ENCODE assay signal across 11 mouse cellular contexts in genomic region chr4:82572410-82573290, GRCm38 (mm10).
A peak's percentile ranks its signal among the peaks of the same experiment; 100 is the strongest.
DNase-seq lines count a peak whose midpoint lies in the region; ATAC-seq lines count a peak whose summit lies in the region.
"Had no signal": no experiment of that assay in that cellular context is flagged by ENCODE, and none has a peak within 500 bp of the region (broad histone marks: within the 10 kb centered on the region; RNA-seq: fewer than 3 reads in every experiment).

No protein-coding gene starts in this region.

- WGBS in hindbrain, embryonic 15.5 days, result 48% methylated on average over 13 of the region's 13 CpGs
- 81% methylated on average over 13 of the region's 13 CpGs for WGBS in hindbrain, embryonic 11.5 days
- 40% methylated on average over 13 of the region's 13 CpGs for WGBS in heart, embryonic 13.5 days

- ATAC-seq in hindbrain, embryonic 15.5 days (ENCODE audit: low FRiP score, low read depth), result no peak; the same call in 1 of the 2 replicates
- ATAC-seq in hindbrain, embryonic 11.5 days (ENCODE audit: low FRiP score), result no peak
- peak; percentile 58; the same call in 1 of the 2 replicates for ATAC-seq in heart, embryonic 13.5 days (ENCODE audit: extremely low read depth, insufficient number of reproducible peaks, low FRiP score, low TSS enrichment)

- H3K36me3 ChIP-seq in hindbrain, embryonic 15.5 days, result no peaks in the 10 kb centered on the region
- no peaks in the 10 kb centered on the region for H3K36me3 ChIP-seq in hindbrain, embryonic 11.5 days (ENCODE audit: control insufficient read depth, insufficient read depth, low read length)
- H3K36me3 ChIP-seq in heart, embryonic 13.5 days, result no peaks in the 10 kb centered on the region
- H3K36me3 ChIP-seq: neural tube, embryonic 12.5 days had no signal

- no peaks in the 10 kb centered on the region; the same call in 1 of the 2 replicates for H3K4me1 ChIP-seq in hindbrain, embryonic 15.5 days (replicated peaks)
- no peaks in the 10 kb centered on the region for H3K4me1 ChIP-seq in hindbrain, embryonic 11.5 days (replicated peaks; ENCODE audit: control insufficient read depth, insufficient read depth, low read length)
- peaks cover 28% of the 10 kb centered on the region for H3K4me1 ChIP-seq in heart, embryonic 13.5 days
- H3K4me1 ChIP-seq: neural tube, embryonic 12.5 days had no signal

- H3K27ac ChIP-seq in hindbrain, embryonic 15.5 days (replicated peaks), result no peak overlapping the region; the same call in 1 of the 2 replicates
- no peak overlapping the region for H3K27ac ChIP-seq in hindbrain, embryonic 11.5 days (ENCODE audit: low read depth, low read length)
- peak overlapping the region; percentile 80 for H3K27ac ChIP-seq in heart, embryonic 13.5 days (replicated peaks)
- H3K27ac ChIP-seq: neural tube, embryonic 12.5 days had no signal

- H3K27me3 ChIP-seq in hindbrain, embryonic 15.5 days, result no peaks in the 10 kb centered on the region
- no peaks in the 10 kb centered on the region for H3K27me3 ChIP-seq in hindbrain, embryonic 11.5 days (ENCODE audit: control insufficient read depth, insufficient read depth, low read length)
- no peaks in the 10 kb centered on the region for H3K27me3 ChIP-seq in heart, embryonic 13.5 days (replicated peaks)
- H3K27me3 ChIP-seq: neural tube, embryonic 12.5 days had no signal

- H3K9me3 ChIP-seq in hindbrain, embryonic 15.5 days, result no peaks in the 10 kb centered on the region
- no peaks in the 10 kb centered on the region for H3K9me3 ChIP-seq in hindbrain, embryonic 11.5 days (ENCODE audit: control insufficient read depth, low read length)
- no peaks in the 10 kb centered on the region for H3K9me3 ChIP-seq in heart, embryonic 13.5 days
- H3K9me3 ChIP-seq: neural tube, embryonic 12.5 days had no signal

- peak overlapping the region; percentile 2; the same call in 1 of the 2 replicates for H3K4me2 ChIP-seq in hindbrain, embryonic 15.5 days
- H3K4me2 ChIP-seq in hindbrain, embryonic 11.5 days (replicated peaks; ENCODE audit: low read depth, low read length), result no peak overlapping the region
- no peak overlapping the region for H3K4me2 ChIP-seq in heart, embryonic 13.5 days
- H3K4me2 ChIP-seq: neural tube, embryonic 12.5 days had no signal

- DNase-seq in hindbrain, embryonic 11.5 days (ENCODE audit: low spot score), result no peak
- DNase-seq in right cerebral cortex, postnatal 4 days, result peak; percentile 64
- no peak for DNase-seq in right cerebral cortex, adult 2 months (ENCODE audit: low spot score in 2 of 2)
- DNase-seq in skeletal muscle tissue, adult 2 months (ENCODE audit: low read depth, low spot score), result peak; percentile 84
- DNase-seq in cerebellum, adult 9-10 months, result no peak
- no peak for DNase-seq in ovary, postnatal 36 days (ENCODE audit: low spot score)
- DNase-seq: kidney, adult 8-10 months; layer of hippocampus, postnatal 36 days had no signal

- no peak overlapping the region for H3K9ac ChIP-seq in hindbrain, embryonic 15.5 days
- no peak overlapping the region for H3K9ac ChIP-seq in hindbrain, embryonic 11.5 days (ENCODE audit: low read depth, low read length)
- H3K9ac ChIP-seq in heart, embryonic 13.5 days, result no peak overlapping the region
- H3K9ac ChIP-seq: neural tube, embryonic 12.5 days had no signal

- H3K4me3 ChIP-seq in hindbrain, embryonic 15.5 days, result no peak overlapping the region
- no peak overlapping the region for H3K4me3 ChIP-seq in hindbrain, embryonic 11.5 days (ENCODE audit: low read depth, low read length)
- no peak overlapping the region for H3K4me3 ChIP-seq in heart, embryonic 13.5 days
- H3K4me3 ChIP-seq: neural tube, embryonic 12.5 days had no signal

Comparison
In these comparisons a context has a peak if more than half of its experiments do, and no peak if none do; other contexts are left out.
1. DNase-seq: peak in right cerebral cortex, postnatal 4 days (single experiment) and skeletal muscle tissue, adult 2 months (single experiment); none in hindbrain, embryonic 11.5 days (single experiment), right cerebral cortex, adult 2 months (0 of 2), cerebellum, adult 9-10 months (single experiment) and ovary, postnatal 36 days (single experiment).